Mouse (Mus musculus): ENCODE measurements around the gene Dnajc16. TPM values are rescaled to one million over a fixed set of nuclear protein-coding genes. Genes with fewer than 3 reads are reported as not detected.

Dnajc16 gene
- polyA plus RNA-seq, 1 experiment from 2014 or later, result 3.3 TPM

DNA sequence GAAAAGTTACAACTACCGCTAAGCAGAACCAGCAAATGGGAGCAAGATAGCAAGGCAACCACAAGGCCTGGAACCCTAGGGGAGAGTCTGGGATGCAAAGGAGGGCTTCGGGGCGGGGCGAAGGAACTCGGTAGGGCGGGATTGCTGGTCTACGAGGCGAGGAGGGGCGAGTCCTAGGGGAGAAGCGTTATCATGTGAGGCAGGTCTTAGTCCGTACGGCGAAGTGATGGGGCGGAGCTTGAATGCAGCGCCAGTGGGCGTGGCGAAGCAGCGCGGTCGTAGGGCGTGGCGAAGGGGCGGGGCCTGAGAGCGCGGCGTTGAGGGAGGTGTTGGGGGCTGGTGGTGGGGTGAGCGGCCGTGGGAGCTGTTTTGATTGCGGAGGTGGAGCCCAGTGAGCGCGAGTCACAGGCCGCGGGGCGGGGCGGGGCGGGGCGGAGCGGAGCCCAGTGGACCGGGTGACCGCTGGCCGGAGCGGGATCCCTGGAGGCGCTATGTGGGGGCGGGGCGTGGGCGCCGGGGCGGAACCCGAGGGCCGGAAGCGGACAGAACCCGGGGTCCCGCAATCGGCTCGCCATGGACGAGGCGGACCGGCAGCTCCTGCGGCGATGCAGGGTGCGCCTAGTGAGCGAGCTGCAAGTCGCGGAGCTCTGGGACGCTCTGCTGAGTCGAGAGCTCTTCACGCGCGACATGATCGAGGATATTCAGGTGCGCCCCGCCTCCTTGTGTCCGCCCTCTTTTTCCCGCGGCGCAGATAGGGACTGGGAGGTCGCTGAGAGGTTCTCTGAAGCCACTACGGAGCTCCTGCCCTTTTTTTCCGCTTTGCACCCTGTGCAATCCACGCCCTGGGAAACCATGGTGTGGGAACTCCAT lies 2.8 kb upstream of the Dnajc16 start, which contains the start of gene Casp9:
TSS of gene Casp9 (plus strand) at position 331 of the 870 bp plus-strand sequence.
- peak within 1 kb of the TSS; percentile 71 for H3K4me2 ChIP-seq (replicated peaks; ENCODE audit: low read depth)
- H3K4me1 ChIP-seq (replicated peaks; ENCODE audit: control insufficient read depth, insufficient read depth, low read length), result peaks cover 7% of the 10 kb centered on the region; the same call in 1 of the 2 replicates
- TF ChIP-seq CTCF (IDR thresholded peaks at IDR 0.05; ENCODE audit: low read depth), result 0 out of 2 replicates have a peak, but pooled peaks have one; percentile 13
- WGBS, result under 1% methylated on average over 78 of the region's 80 CpGs
- H3K27me3 ChIP-seq (replicated peaks; ENCODE audit: control insufficient read depth, insufficient read depth, low read length), result no peaks in the 10 kb centered on the region
- peak within 1 kb of the TSS; percentile 94 for H3K27ac ChIP-seq (ENCODE audit: low read depth, low read length)
- H3K9ac ChIP-seq (ENCODE audit: low read depth, low read length), result peak within 1 kb of the TSS; percentile 77
- peak within 1 kb of the TSS; percentile 76 for H3K4me3 ChIP-seq (ENCODE audit: low read depth, low read length)
- H3K36me3 ChIP-seq (ENCODE audit: control insufficient read depth, insufficient read depth), result peaks cover 11% of the 10 kb centered on the region
- peak; percentile 87 for ATAC-seq
- H3K9me3 ChIP-seq (ENCODE audit: control insufficient read depth), result no peaks in the 10 kb centered on the region

DNA sequence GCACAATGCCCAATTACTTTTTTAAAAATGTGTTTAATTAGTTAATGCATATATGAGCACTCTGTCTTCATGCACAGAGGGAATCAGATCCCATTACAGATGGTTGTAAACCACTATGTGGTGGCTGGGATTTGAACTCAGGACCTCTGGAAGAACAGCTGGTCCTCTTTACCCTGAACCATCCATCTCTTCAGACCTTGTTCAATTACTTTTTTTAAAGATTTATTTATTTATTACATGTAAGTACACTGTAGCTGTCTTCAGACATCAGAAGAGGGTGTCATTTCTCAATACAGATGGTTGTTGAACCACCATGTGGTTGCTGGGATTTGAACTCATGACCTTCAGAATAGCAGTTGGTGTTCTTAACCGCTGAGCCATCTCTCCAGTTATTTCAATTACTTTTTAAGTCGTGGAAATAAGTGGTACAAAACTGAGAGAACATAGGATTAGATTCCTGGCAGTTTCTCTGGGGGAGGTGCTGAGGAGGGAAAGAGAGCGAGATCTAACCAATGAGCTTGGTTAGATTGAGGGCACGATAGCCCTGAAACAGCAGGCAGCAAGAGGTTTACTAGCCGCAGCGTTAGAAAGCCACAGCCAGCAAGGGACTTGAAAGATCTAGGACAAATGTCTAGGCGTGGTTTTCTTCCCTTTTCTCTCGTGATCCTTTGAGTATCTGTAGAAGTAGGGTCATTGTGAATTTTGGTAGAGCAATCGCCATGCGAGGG lies 2.0 kb upstream of the Dnajc16 start:
- WGBS, result 11% methylated on average over 10 of the region's 10 CpGs
- peak overlapping the region; percentile 76 for H3K4me3 ChIP-seq (ENCODE audit: low read depth, low read length)
- peak overlapping the region; percentile 71 for H3K4me2 ChIP-seq (replicated peaks; ENCODE audit: low read depth)
- H3K27me3 ChIP-seq (replicated peaks; ENCODE audit: control insufficient read depth, insufficient read depth, low read length), result no peaks in the 10 kb centered on the region
- peaks cover 13% of the 10 kb centered on the region for H3K36me3 ChIP-seq (ENCODE audit: control insufficient read depth, insufficient read depth)
- no peak for TF ChIP-seq CTCF (IDR thresholded peaks at IDR 0.05; ENCODE audit: low read depth)
- ATAC-seq, result no peak
- H3K4me1 ChIP-seq (replicated peaks; ENCODE audit: control insufficient read depth, insufficient read depth, low read length), result peaks cover 7% of the 10 kb centered on the region; the same call in 1 of the 2 replicates
- H3K9me3 ChIP-seq (ENCODE audit: control insufficient read depth), result no peaks in the 10 kb centered on the region
- H3K9ac ChIP-seq (ENCODE audit: low read depth, low read length), result 0 out of 2 replicates have a peak overlapping the region, but pooled peaks have one; percentile 77
- H3K27ac ChIP-seq (ENCODE audit: low read depth, low read length), result peak overlapping the region; percentile 94

DNA sequence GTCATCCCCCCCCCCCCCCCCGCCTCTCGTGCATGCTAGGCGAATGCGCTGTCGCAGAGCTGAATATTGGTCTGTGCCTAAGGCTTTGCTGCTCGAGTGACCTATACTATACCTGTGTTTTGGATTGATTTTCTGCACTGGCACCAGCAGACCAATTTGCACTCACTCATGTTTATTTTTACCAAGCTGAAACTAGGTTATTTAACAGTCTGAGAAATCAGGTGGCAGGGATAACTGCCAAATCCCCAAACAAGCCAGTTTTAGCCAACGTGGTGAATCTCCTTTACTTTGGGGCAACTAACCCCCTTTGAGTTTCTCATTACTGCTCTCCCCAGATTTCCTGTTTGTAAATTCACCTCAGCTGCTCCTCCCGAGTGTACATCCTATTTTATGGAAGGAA lies 1.2 kb upstream of the Dnajc16 start:
- 81% methylated on average over 8 of the region's 8 CpGs for WGBS
- Histone ChIP-seq H3K36me3 (ENCODE audit: control insufficient read depth, insufficient read depth) (peaks cover 9% of the 10 kb centered on the region), H3K9me3 (ENCODE audit: control insufficient read depth) (no peaks in the 10 kb centered on the region), H3K4me2 (replicated peaks; ENCODE audit: low read depth) (no peak overlapping the region), H3K4me3 (ENCODE audit: low read depth, low read length) (no peak overlapping the region), H3K4me1 (replicated peaks; ENCODE audit: control insufficient read depth, insufficient read depth, low read length) (peaks cover 7% of the 10 kb centered on the region; the same call in 1 of the 2 replicates), H3K27me3 (replicated peaks; ENCODE audit: control insufficient read depth, insufficient read depth, low read length) (no peaks in the 10 kb centered on the region), H3K27ac (ENCODE audit: low read depth, low read length) (no peak overlapping the region), H3K9ac (ENCODE audit: low read depth, low read length) (no peak overlapping the region)
- no peak for ATAC-seq
- no peak for TF ChIP-seq CTCF (IDR thresholded peaks at IDR 0.05; ENCODE audit: low read depth)

DNA sequence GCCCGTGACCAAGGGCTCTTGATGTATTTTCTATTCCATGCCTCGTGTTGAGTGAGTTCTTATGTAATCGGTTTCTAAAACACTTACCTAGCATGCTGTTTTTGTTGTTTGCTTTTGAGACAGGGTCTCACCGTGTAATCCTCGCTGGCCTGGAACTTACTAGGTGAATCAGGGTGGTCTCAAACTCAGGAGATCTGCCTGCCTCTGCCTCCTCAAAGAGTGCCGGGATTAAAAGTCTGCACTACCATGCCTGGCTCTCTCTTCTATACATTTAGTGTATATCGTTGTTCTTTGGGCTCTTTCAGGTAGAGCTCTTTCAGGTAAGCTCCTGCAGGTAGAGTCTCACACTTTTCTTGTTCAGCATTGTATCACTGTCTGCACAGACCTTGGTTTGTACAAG lies 755 bp upstream of the Dnajc16 start:
- no peak for ATAC-seq
- whole genome bisulfite sequencing, result 84% methylated on average over 7 of the region's 7 CpGs
- H3K27ac ChIP-seq (ENCODE audit: low read depth, low read length), result no peak overlapping the region
- H3K27me3 ChIP-seq (replicated peaks; ENCODE audit: control insufficient read depth, insufficient read depth, low read length), result no peaks in the 10 kb centered on the region
- no peak overlapping the region for H3K4me3 ChIP-seq (ENCODE audit: low read depth, low read length)
- no peak overlapping the region for H3K9ac ChIP-seq (ENCODE audit: low read depth, low read length)
- no peak for TF ChIP-seq CTCF (IDR thresholded peaks at IDR 0.05; ENCODE audit: low read depth)
- H3K4me1 ChIP-seq (replicated peaks; ENCODE audit: control insufficient read depth, insufficient read depth, low read length), result peaks cover 7% of the 10 kb centered on the region; the same call in 1 of the 2 replicates
- no peak overlapping the region for H3K4me2 ChIP-seq (replicated peaks; ENCODE audit: low read depth)
- peaks cover 6% of the 10 kb centered on the region; the same call in 1 of the 2 replicates for H3K36me3 ChIP-seq (ENCODE audit: control insufficient read depth, insufficient read depth)
- H3K9me3 ChIP-seq (ENCODE audit: control insufficient read depth), result no peaks in the 10 kb centered on the region

DNA sequence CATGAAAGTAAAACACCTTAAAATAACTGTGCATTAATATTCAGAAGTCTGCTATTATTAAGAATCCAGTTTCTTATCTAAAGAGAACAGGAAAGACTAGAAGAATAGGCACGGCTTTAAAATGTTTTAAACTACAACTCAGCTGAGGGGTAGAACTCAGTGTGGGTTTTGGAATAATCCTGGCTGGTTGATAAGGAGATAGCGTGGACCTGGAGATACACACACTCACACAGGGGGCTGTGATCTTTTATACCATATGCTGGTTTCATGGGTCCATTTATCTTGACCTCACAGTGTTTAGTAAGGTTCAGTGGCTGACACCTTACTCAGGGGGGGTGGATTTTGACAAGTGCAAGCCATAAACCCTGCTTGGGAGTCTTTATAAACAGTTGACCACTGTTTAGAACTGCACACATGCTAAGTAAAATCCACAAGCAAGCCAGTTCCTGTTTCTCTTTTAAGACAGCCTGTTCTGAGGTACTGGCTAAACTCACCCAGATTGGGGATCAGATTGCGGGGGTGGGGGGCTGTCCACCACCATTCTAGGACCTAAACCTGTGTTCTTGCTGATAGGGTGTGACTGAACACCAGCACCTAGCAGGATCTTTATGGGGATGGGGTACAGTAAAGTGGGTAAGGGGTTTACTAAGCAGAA lies 1.0 kb downstream of the Dnajc16 start:
- peak overlapping the region; percentile 84 for H3K4me2 ChIP-seq (replicated peaks; ENCODE audit: low read depth)
- no peak for ATAC-seq
- H3K4me1 ChIP-seq (replicated peaks; ENCODE audit: control insufficient read depth, insufficient read depth, low read length), result peaks cover under 1% of the 10 kb centered on the region; the same call in 1 of the 2 replicates
- H3K9ac ChIP-seq (ENCODE audit: low read depth, low read length), result peak overlapping the region; percentile 84
- peaks cover 15% of the 10 kb centered on the region for H3K36me3 ChIP-seq (ENCODE audit: control insufficient read depth, insufficient read depth)
- H3K9me3 ChIP-seq (ENCODE audit: control insufficient read depth), result no peaks in the 10 kb centered on the region
- no peaks in the 10 kb centered on the region for H3K27me3 ChIP-seq (replicated peaks; ENCODE audit: control insufficient read depth, insufficient read depth, low read length)
- no peak for TF ChIP-seq CTCF (IDR thresholded peaks at IDR 0.05; ENCODE audit: low read depth)
- H3K27ac ChIP-seq (ENCODE audit: low read depth, low read length), result peak overlapping the region; percentile 69
- 27% methylated on average over 3 of the region's 3 CpGs for WGBS
- H3K4me3 ChIP-seq (ENCODE audit: low read depth, low read length), result peak overlapping the region; percentile 75
